Mouse (Mus musculus) midbrain, embryonic 15.5 days (tissue): ENCODE results near the gene Arhgap31. TPM values are rescaled to one million over a fixed set of nuclear protein-coding genes. Genes with fewer than 3 reads are reported as not detected.
A peak's percentile ranks its signal among the peaks of the same experiment; 100 is the strongest.

ENCODE experiments used
- ATAC-seq: fragments of 200-750 bp; cut with Nextera tagmentation; replicated peaks from 2 replicates; pipeline ENCODE4 v1.8.0; 2017; ENCODE audit warnings: moderate TSS enrichment
- H3K27ac ChIP-seq: fragments of 300-500 bp; sonication (generic); 2 replicates; pipeline ENCODE4 v1.5.1; 2015; ENCODE audit warnings: mild to moderate bottlenecking, inconsistent platforms
- H3K27me3 ChIP-seq: fragments of 300-500 bp; sonication (generic); replicated peaks from 2 replicates; pipeline ENCODE4 v1.6.1; 2015; ENCODE audit warnings: inconsistent platforms
- H3K36me3 ChIP-seq: fragments of 300-500 bp; sonication (generic); replicated peaks from 2 replicates; pipeline ENCODE4 v1.6.1; 2015; ENCODE audit warnings: inconsistent platforms
- H3K4me1 ChIP-seq: fragments of 300-500 bp; sonication (generic); 2 replicates; pipeline ENCODE4 v1.6.1; 2015; ENCODE audit warnings: inconsistent platforms
- H3K4me2 ChIP-seq: fragments of 300-500 bp; sonication (generic); 2 replicates; pipeline ENCODE4 v1.6.1; 2015; ENCODE audit warnings: inconsistent platforms, mild to moderate bottlenecking, moderate library complexity
- H3K4me3 ChIP-seq: fragments of 300-500 bp; sonication (generic); 2 replicates; pipeline ENCODE4 v1.5.1; 2015; ENCODE audit warnings: mild to moderate bottlenecking, inconsistent platforms
- H3K9ac ChIP-seq: fragments of 300-500 bp; sonication (generic); 2 replicates; pipeline ENCODE4 v1.6.1; 2015; ENCODE audit warnings: mild to moderate bottlenecking, inconsistent platforms
- H3K9me3 ChIP-seq: fragments of 300-500 bp; sonication (generic); 2 replicates; pipeline ENCODE4 v1.6.1; 2016; ENCODE audit warnings: inconsistent platforms
- WGBS: fragments of 180-500 bp; shearing (Covaris S2); methylation state at CpG from one replicate; pipeline ENCODE4 v1.1.7; 2015; ENCODE audit warnings: mixed read lengths; 5-methylcytosine and 5-hydroxymethylcytosine counted together
- polyA plus RNA-seq: library from polyadenylated mRNA; unstranded; fragments of >200 nt; fragmentation: Nextera tagmentation; extraction: Ambion mirVana; gene quantifications from 2 replicates; pipeline ENCODE4 v1.2.1, GENCODE M21; 2015

Gene Arhgap31
- polyA plus RNA-seq, 1 experiment from 2014 or later, result 5.8 TPM

GRCm38 (mm10) chr16:38662575-38662974 is 50.5 kb downstream of the Arhgap31 start:
- Histone ChIP-seq H3K27ac (no peak overlapping the region), H3K27me3 (no peaks in the 10 kb centered on the region), H3K4me1 (no peaks in the 10 kb centered on the region), H3K4me2 (no peak overlapping the region), H3K4me3 (no peak overlapping the region), H3K36me3 (no peaks in the 10 kb centered on the region), H3K9me3 (no peaks in the 10 kb centered on the region), H3K9ac (no peak overlapping the region)
- 91% methylated on average over 10 of the region's 10 CpGs for WGBS
- ATAC-seq, result no peak

GRCm38 (mm10) chr16:38654308-38654707 is 58.8 kb downstream of the Arhgap31 start:
- no peak for ATAC-seq
- Histone ChIP-seq H3K4me1 (peaks cover 5% of the 10 kb centered on the region; the same call in 1 of the 2 replicates), H3K4me2 (no peak overlapping the region), H3K4me3 (no peak overlapping the region), H3K9me3 (no peaks in the 10 kb centered on the region), H3K27me3 (no peaks in the 10 kb centered on the region), H3K27ac (no peak overlapping the region), H3K9ac (no peak overlapping the region), H3K36me3 (no peaks in the 10 kb centered on the region)
- 81% methylated on average over 4 of the region's 4 CpGs for WGBS

DNA sequence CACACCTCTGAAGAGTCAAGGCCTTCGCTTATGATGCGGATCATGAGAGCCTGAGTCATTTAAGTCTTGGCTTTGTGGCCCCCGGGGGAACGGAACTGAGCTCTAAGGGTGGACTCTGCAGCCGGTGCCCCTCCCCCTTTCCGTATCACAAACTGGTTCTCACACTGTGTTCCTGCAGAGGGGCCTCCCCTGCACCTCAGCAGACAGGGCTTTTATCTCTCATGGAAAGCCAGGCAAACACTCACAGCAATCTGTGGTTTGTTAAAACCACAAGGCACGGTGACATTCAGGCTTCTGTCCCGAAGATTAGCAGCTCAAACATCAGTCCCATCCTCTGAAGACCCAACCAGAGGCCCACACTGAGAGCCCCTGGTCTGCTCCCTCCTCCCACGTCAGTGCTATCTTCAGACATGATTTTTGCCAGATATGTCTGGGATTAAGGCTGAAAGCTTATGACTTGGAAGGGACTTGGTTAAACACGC is 59.6 kb downstream of the Arhgap31 start:
- no peak overlapping the region for H3K27ac ChIP-seq

DNA sequence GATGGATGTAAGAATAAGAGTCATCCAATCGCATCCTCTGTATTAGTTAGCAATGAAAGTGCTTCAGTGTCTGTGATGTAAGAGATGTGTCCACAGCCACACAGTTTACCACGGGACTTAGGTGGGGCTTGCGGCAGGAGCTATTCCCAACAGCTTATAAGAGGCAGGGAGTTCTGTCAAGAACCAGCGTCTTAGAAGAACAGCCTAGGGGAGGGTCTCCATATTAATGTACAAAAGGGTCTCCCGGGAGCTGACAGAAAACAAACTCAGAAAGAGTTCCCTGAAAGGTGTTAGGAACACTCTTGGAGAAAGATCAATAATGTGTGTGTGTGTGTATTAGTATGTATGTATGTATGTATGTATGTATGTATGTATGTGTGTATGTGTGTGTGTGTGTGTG is 60.4 kb downstream of the Arhgap31 start:
- Histone ChIP-seq H3K4me3 (no peak overlapping the region), H3K36me3 (no peaks in the 10 kb centered on the region), H3K9me3 (no peaks in the 10 kb centered on the region), H3K4me1 (peaks cover 5% of the 10 kb centered on the region; the same call in 1 of the 2 replicates), H3K4me2 (no peak overlapping the region), H3K27me3 (no peaks in the 10 kb centered on the region), H3K9ac (no peak overlapping the region), H3K27ac (no peak overlapping the region)
- 82% methylated on average over 5 of the region's 5 CpGs for WGBS
- no peak for ATAC-seq

More for the DNA sequence above, 59.6 kb downstream of the Arhgap31 start:
- Histone ChIP-seq H3K27me3 (no peaks in the 10 kb centered on the region), H3K9ac (no peak overlapping the region), H3K9me3 (no peaks in the 10 kb centered on the region), H3K4me3 (no peak overlapping the region), H3K36me3 (no peaks in the 10 kb centered on the region), H3K4me1 (peaks cover 5% of the 10 kb centered on the region; the same call in 1 of the 2 replicates), H3K4me2 (no peak overlapping the region)
- no peak for ATAC-seq
- 42% methylated on average over 10 of the region's 10 CpGs for WGBS

DNA sequence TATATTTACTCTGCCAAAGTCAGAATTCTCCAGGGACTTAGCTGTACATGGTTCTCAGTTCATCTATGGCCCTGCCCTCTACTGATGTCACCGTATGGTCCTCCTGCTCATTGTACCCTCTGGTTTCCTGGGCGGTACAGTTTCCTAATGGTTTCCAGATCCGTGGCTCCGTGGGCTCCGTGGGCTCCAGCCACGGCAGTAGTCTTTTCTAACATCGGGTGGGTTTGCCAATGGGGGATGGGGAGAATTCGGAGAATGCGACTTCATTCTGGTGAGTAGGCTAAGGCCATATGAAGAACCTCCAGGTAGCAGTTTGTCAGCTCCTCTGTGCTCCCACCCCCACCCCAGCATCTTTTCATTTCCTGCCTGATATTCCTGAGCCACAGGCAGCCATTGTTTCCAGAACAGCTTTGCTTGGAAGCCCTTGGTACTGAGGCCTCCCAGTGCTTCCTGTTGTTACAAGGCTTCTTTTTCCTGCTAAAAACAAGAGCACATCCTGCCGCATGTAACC is 61.3 kb downstream of the Arhgap31 start:
- no peaks in the 10 kb centered on the region for H3K36me3 ChIP-seq

DNA sequence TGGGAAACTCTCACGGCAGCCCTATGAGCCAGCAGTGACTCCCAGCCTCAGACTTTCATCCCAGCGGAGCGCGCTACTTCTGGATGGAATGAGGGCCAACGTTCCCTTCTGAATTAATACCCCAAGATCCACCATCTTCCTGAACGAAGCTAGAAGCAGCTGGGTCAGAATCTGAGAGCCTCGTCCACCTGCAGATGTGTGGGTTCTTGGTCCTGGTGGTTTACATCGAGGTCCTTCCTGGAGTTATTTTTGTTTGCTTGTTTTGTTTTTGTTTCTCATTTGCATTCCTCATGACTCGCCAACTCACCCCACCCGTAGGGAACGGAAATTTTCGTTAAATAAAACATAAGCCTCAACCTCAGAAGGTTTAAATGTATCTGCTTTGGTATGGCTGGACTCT is 61.8 kb downstream of the Arhgap31 start:
- Histone ChIP-seq H3K4me3 (no peak overlapping the region), H3K36me3 (no peaks in the 10 kb centered on the region), H3K4me1 (peaks cover 5% of the 10 kb centered on the region; the same call in 1 of the 2 replicates), H3K9me3 (no peaks in the 10 kb centered on the region), H3K4me2 (no peak overlapping the region), H3K27ac (0 out of 2 replicates have a peak overlapping the region, but pooled peaks have one; percentile 34), H3K9ac (no peak overlapping the region), H3K27me3 (no peaks in the 10 kb centered on the region)
- 86% methylated on average over 12 of the region's 12 CpGs for WGBS
- ATAC-seq, result no peak

More for the DNA sequence above, 61.3 kb downstream of the Arhgap31 start:
- Histone ChIP-seq H3K27me3 (no peaks in the 10 kb centered on the region), H3K27ac (0 out of 2 replicates have a peak overlapping the region, but pooled peaks have one; percentile 34), H3K4me1 (peaks cover 5% of the 10 kb centered on the region; the same call in 1 of the 2 replicates), H3K9ac (no peak overlapping the region), H3K4me2 (no peak overlapping the region), H3K9me3 (no peaks in the 10 kb centered on the region), H3K4me3 (no peak overlapping the region)
- WGBS, result 84% methylated on average over 10 of the region's 10 CpGs
- no peak for ATAC-seq

- H3K36me3 ChIP-seq, result no peaks in the 10 kb centered on the region
- H3K27ac ChIP-seq, result no peak overlapping the region
- no peak overlapping the region for H3K4me3 ChIP-seq
- no peak overlapping the region for H3K4me2 ChIP-seq
- no peak overlapping the region for H3K9ac ChIP-seq
- no peaks in the 10 kb centered on the region for H3K27me3 ChIP-seq
- ATAC-seq, result no peak
- H3K4me1 ChIP-seq, result peaks cover 5% of the 10 kb centered on the region; the same call in 1 of the 2 replicates
- H3K9me3 ChIP-seq, result no peaks in the 10 kb centered on the region
- 76% methylated on average over 11 of the region's 11 CpGs for WGBS
These were observed 63.6 kb downstream of the Arhgap31 start for GRCm38 (mm10) chr16:38649431-38649827.

GRCm38 (mm10) chr16:38648783-38649430 is 64.2 kb downstream of the Arhgap31 start:
- 84% methylated on average over 9 of the region's 9 CpGs for WGBS
- H3K27ac ChIP-seq, result no peak overlapping the region
- H3K36me3 ChIP-seq, result no peaks in the 10 kb centered on the region
- no peak overlapping the region for H3K4me2 ChIP-seq
- no peaks in the 10 kb centered on the region for H3K27me3 ChIP-seq
- no peak for ATAC-seq
- no peaks in the 10 kb centered on the region for H3K9me3 ChIP-seq
- no peak overlapping the region for H3K9ac ChIP-seq
- H3K4me3 ChIP-seq, result no peak overlapping the region
- peaks cover 5% of the 10 kb centered on the region; the same call in 1 of the 2 replicates for H3K4me1 ChIP-seq

DNA sequence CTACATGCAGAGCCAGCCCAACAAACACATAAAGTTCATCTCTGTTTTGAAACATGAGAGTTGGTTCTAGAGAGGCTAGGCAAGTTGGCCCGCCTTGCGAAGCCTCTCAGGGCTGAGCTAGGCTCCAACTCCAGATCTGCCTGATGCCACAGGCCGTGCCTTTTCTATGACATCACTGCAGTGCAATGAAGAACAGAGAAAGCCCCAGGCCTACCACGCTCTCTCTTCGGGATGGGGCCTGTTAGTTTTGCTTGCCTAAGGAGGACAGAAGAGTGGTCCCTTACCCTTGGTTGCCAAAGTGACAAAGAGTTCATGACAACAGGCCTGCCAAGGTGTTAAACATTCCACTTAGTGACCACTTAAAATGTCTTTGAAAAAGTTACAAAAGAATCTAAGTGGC is 64.9 kb downstream of the Arhgap31 start:
- WGBS, result 88% methylated on average over 5 of the region's 5 CpGs
- no peaks in the 10 kb centered on the region for H3K9me3 ChIP-seq
- ATAC-seq, result no peak
- no peaks in the 10 kb centered on the region for H3K36me3 ChIP-seq
- no peak overlapping the region for H3K27ac ChIP-seq
- H3K27me3 ChIP-seq, result no peaks in the 10 kb centered on the region
- no peaks in the 10 kb centered on the region for H3K4me1 ChIP-seq
- no peak overlapping the region for H3K9ac ChIP-seq
- no peak overlapping the region for H3K4me2 ChIP-seq
- no peak overlapping the region for H3K4me3 ChIP-seq

DNA sequence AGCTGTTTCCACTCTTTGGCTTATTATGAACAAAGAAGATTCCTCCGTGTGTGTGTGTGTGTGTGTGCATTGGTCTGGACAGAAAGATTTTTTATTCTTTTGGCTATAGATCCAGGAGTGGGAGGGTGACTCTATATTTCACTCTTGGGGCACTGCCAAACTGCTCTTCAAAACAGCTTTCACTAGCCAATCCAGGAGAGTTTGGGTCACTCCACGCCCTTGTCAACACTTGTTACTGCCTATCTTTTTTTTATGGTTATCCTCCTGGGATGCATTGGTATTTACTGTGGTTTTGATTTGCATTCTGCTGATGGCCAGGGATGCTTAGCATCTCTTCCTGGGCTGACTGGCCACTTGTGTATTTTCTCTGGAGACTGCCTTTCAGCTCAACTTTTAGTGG is 68.6 kb downstream of the Arhgap31 start:
- H3K4me2 ChIP-seq, result no peak overlapping the region
- 80% methylated on average over 2 of the region's 2 CpGs for WGBS
- H3K27me3 ChIP-seq, result no peaks in the 10 kb centered on the region
- no peak overlapping the region for H3K9ac ChIP-seq
- H3K9me3 ChIP-seq, result no peaks in the 10 kb centered on the region
- H3K4me3 ChIP-seq, result no peak overlapping the region
- H3K27ac ChIP-seq, result no peak overlapping the region
- no peak for ATAC-seq
- no peaks in the 10 kb centered on the region for H3K36me3 ChIP-seq
- H3K4me1 ChIP-seq, result no peaks in the 10 kb centered on the region

- H3K9ac ChIP-seq, result no peak overlapping the region
- WGBS, result 70% methylated on average over 10 of the region's 10 CpGs
- no peak overlapping the region for H3K27ac ChIP-seq
- no peaks in the 10 kb centered on the region for H3K4me1 ChIP-seq
- no peak overlapping the region for H3K4me3 ChIP-seq
- no peaks in the 10 kb centered on the region for H3K9me3 ChIP-seq
- ATAC-seq, result no peak
- no peak overlapping the region for H3K4me2 ChIP-seq
- no peaks in the 10 kb centered on the region for H3K36me3 ChIP-seq
- H3K27me3 ChIP-seq, result no peaks in the 10 kb centered on the region
These were observed 76.0 kb downstream of the Arhgap31 start for GRCm38 (mm10) chr16:38637085-38637484.

DNA sequence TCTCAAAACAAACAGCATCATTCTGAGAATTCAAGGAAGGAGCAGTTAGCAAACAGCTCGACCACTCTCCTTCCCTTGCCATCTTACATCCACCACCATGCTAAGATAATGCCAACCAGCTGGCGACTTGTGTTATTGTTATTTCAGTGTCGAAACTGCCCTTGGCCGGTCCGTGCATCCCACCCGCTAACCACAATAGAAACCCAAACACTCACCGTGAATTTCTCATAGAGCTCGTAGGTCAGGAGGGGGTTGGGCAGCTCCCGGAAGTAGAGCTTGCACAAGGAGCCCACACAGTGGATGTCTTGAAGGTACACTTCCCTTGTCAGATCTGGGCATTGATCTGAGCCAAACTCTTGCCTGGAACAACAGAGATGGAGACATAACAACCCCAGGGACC is 76.4 kb downstream of the Arhgap31 start:
- no peaks in the 10 kb centered on the region for H3K9me3 ChIP-seq
- no peaks in the 10 kb centered on the region for H3K27me3 ChIP-seq
- no peak overlapping the region for H3K27ac ChIP-seq
- 81% methylated on average over 9 of the region's 9 CpGs for WGBS
- no peak overlapping the region for H3K4me2 ChIP-seq
- no peaks in the 10 kb centered on the region for H3K4me1 ChIP-seq
- H3K4me3 ChIP-seq, result no peak overlapping the region
- ATAC-seq, result no peak
- H3K9ac ChIP-seq, result no peak overlapping the region
- no peaks in the 10 kb centered on the region for H3K36me3 ChIP-seq
